Mouse (Mus musculus): Measurements from ENCODE around the gene Tigit. TPM values are rescaled to one million over a fixed set of nuclear protein-coding genes. Genes with fewer than 3 reads are reported as not detected.

Gene Tigit
- polyA plus RNA-seq, 1 experiment, result 0.18 TPM

DNA sequence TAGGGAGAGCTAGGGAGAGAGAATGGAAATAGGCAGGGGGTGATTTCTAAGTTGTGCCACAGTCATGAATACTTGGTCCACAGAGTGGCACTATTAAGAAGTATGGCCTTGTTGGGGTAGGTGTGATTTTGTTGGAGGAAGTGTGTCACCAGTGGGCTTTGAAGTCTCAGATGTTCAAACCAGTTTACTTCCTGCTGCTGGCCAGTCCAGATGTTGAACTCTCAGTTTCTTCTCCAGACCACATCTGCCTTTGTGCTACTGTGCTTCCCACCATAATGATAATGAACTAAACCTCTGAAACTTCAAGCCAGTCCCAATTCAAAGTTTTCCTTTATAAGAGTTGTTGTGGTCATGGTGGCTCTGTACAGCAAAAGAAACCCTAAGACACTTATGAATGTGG, 8.8 kb upstream of the Tigit start:
- Histone ChIP-seq H3K4me1 (ENCODE audit: control insufficient read depth, insufficient read depth, low read length) (no peaks in the 10 kb centered on the region), H3K4me3 (replicated peaks; ENCODE audit: extremely low read depth, low read depth, low read length) (no peak overlapping the region)
- TF ChIP-seq CTCF (IDR thresholded peaks at IDR 0.05; ENCODE audit: insufficient read depth, low read length) (no peak), POLR2A (IDR thresholded peaks at IDR 0.05; ENCODE audit: borderline replicate concordance, extremely low read depth, low read depth, low read length) (no peak)
- DNase-seq, result no peak

DNA sequence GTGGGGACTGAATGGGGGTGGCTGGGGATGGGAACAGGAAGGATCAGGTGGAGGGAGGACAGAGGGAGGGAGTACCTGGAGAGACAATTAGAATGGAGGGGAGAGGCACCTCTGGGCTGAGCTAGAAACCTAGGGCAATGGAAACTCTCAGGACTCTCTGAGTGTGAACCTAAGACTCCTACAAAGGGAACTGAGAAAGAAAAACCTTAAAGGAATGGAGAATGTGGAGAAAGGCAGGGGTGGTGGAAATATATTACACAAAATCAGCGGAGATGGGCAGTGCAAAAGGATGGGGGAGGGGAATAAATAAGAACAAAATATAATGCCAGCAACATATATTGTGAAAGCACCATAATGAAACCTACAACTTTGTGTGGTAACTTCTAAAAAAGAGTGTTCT, 8.0 kb upstream of the Tigit start:
- Histone ChIP-seq H3K4me3 (replicated peaks; ENCODE audit: extremely low read depth, low read depth, low read length) (no peak overlapping the region), H3K4me1 (ENCODE audit: control insufficient read depth, insufficient read depth, low read length) (no peaks in the 10 kb centered on the region)
- no peak for DNase-seq
- 90% methylated on average over 1 of the region's 1 CpGs for WGBS
- no peak for TF ChIP-seq POLR2A (IDR thresholded peaks at IDR 0.05; ENCODE audit: borderline replicate concordance, extremely low read depth, low read depth, low read length)
- no peak for TF ChIP-seq CTCF (IDR thresholded peaks at IDR 0.05; ENCODE audit: insufficient read depth, low read length)

DNA sequence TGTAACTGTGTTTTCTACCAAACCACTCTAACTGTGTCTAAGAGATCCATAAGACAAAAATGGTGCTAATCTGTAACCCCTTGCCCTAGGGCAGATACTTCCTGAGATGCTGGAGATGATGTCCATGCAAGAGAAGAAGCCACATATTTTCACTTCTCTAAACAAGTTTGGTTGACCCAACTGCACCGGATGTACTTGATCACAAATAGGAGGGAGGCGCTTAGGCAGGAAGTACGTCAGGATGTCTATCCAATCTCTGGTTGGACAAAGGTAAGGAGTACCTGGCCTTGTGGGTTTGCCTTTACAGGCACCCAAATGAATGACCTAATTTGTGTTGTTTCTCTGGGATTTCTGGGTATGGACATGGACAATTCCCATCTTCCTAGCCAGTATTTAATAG, 4.3 kb upstream of the Tigit start:
- H3K4me3 ChIP-seq (replicated peaks; ENCODE audit: extremely low read depth, low read depth, low read length), result no peak overlapping the region
- no peak for TF ChIP-seq POLR2A (IDR thresholded peaks at IDR 0.05; ENCODE audit: borderline replicate concordance, extremely low read depth, low read depth, low read length)
- TF ChIP-seq CTCF (IDR thresholded peaks at IDR 0.05; ENCODE audit: insufficient read depth, low read length), result no peak
- WGBS, result 85% methylated on average over 3 of the region's 3 CpGs
- DNase-seq, result no peak
- H3K4me1 ChIP-seq (ENCODE audit: control insufficient read depth, insufficient read depth, low read length), result no peaks in the 10 kb centered on the region

DNA sequence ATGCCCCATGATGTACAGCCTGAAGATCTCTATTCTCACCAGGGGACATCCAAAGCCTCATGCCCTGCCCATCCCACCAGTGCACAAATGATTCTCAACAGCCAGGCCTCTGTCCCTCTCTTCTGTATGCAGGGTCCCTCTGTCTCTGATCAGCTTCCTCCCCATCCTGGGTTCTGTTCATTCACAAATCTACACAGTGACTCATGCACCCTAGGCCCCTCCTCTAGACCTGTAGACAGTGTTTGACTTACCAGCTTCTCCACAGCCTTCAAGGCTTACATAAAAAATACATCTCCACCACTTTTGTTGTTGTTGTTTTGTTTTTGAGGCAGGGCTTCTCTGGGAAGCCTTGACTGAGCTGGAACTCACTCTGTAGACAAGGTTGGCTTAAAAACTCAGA, 915 bp upstream of the Tigit start:
- TF ChIP-seq CTCF (IDR thresholded peaks at IDR 0.05; ENCODE audit: insufficient read depth, low read length), result no peak
- no peak for TF ChIP-seq POLR2A (IDR thresholded peaks at IDR 0.05; ENCODE audit: borderline replicate concordance, extremely low read depth, low read depth, low read length)

DNA sequence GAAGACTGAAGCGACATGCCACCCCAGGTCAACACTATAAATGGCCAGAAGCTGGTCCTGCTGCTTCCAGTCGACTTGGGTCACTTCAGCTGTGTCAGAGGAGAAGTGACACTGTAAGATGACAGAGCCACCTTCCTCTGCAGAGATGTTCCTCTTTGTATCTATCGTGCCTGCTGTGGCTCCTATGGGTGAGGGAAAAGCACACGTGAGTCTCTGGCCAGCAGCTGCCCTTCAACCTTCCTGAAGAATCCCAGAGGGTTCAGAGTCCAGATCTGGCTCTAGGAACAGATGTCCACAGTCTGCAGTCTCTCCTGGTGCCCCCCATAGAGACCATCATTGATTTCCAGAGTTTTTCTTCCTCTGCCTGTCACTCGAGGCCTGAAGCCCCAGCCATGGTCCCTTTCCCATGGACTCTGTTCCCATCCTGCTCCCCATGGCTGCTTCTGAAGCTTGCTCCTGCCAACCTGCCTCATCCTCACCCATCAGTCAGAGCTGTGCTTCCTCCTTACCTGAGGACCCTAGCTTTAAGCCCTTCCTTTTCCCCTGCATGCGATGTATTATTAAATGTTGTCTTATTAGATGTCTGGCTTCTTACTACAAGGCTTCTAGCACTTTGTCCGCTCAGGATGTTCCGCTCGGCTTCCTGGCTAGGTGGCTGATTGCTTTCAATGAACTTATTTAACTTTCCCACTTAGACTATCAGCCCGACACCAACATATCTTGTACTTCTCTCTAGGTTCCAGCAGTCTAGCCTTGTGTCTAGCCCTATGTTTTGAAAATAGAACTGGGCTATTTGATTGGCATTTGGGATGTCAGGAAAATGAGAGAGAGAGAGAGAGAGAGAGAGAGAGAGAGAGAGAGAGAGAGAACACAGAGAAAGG, 1.6 kb downstream of the Tigit start:
- TF ChIP-seq POLR2A (IDR thresholded peaks at IDR 0.05; ENCODE audit: borderline replicate concordance, extremely low read depth, low read depth, low read length) (no peak), CTCF (IDR thresholded peaks at IDR 0.05; ENCODE audit: insufficient read depth, low read length) (no peak)
- Histone ChIP-seq H3K4me1 (ENCODE audit: control insufficient read depth, insufficient read depth, low read length) (no peaks in the 10 kb centered on the region), H3K4me3 (replicated peaks; ENCODE audit: extremely low read depth, low read depth, low read length) (no peak overlapping the region)
- no peak for DNase-seq
- WGBS, result 80% methylated on average over 10 of the region's 10 CpGs

More for the DNA sequence above, 915 bp upstream of the Tigit start:
- no peaks in the 10 kb centered on the region for H3K4me1 ChIP-seq (ENCODE audit: control insufficient read depth, insufficient read depth, low read length)
- no peak for DNase-seq
- no peak overlapping the region for H3K4me3 ChIP-seq (replicated peaks; ENCODE audit: extremely low read depth, low read depth, low read length)

DNA sequence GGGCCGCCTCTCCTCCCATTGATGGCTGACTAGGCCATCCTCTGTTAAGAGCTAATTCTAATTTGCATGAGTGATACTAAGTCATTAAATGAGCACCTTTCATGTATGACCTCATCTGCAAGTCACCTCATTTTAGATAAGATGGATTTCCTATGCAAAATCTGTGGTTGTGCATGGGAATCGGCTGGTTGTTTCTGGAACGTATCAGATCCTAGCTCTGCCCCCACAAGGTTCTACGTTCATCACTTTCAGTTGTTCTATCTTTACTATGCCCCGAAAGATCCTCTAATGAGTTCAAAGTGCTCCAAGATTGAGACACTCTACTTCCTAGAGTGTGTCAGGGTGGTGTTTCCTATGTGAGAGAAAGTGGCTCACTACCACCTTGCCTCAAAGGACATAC, 2.4 kb downstream of the Tigit start:
- TF ChIP-seq CTCF (IDR thresholded peaks at IDR 0.05; ENCODE audit: insufficient read depth, low read length) (no peak), POLR2A (IDR thresholded peaks at IDR 0.05; ENCODE audit: borderline replicate concordance, extremely low read depth, low read depth, low read length) (no peak)
- H3K4me1 ChIP-seq (ENCODE audit: control insufficient read depth, insufficient read depth, low read length), result no peaks in the 10 kb centered on the region
- no peak for DNase-seq
- no peak overlapping the region for H3K4me3 ChIP-seq (replicated peaks; ENCODE audit: extremely low read depth, low read depth, low read length)
- WGBS, result 87% methylated on average over 5 of the region's 5 CpGs

DNA sequence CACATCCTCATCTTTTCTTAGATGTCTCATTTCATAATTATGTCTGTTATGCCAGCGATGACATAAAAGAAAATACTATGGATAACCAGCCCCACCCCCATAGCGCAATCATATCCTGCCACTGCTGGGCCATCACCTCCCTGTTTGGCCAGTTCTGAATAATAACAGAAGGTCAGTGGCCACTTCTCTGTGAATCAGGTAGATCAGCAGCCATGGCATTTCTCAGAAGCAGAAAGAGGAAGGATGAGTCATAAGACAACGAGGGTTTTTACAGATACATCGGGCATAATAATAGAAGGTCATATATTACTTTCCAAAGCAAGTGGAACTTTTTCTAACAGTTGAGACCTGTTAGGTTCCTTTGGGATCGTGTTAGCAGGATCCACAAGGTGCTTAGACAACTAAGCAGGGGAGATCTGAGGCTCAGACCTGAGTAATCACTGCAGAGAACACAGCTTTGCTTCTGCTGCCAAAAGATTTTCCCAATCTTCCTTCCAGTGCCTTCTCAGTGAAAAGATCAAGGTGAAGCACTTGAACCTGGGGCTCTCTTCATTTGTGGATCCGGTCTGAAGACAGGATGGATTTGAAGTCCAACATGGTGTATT, 8.7 kb downstream of the Tigit start:
- H3K4me3 ChIP-seq (replicated peaks; ENCODE audit: extremely low read depth, low read depth, low read length), result no peak overlapping the region
- WGBS, result 68% methylated on average over 6 of the region's 6 CpGs
- TF ChIP-seq POLR2A (IDR thresholded peaks at IDR 0.05; ENCODE audit: borderline replicate concordance, extremely low read depth, low read depth, low read length) (no peak), CTCF (IDR thresholded peaks at IDR 0.05; ENCODE audit: insufficient read depth, low read length) (no peak)
- no peaks in the 10 kb centered on the region for H3K4me1 ChIP-seq (ENCODE audit: control insufficient read depth, insufficient read depth, low read length)
- DNase-seq, result no peak

DNA sequence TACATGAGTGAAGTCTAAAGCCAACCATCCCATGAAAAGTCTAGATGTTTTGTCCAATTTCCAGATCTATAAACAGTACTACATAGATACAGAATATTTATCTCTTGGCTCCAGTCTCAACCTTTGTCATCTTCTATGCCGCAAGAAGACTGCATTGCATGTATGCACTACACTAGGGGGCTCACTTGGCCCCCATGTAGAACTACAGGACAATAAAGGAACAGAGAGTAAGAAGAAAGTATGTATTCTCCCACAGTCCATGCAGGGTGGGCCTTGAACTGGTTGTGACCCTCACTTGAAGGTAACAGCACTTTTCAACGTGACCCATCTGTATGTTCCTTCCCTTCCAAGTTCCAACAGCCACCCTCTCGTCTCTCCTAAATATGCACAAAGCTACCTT, 9.7 kb downstream of the Tigit start:
- 75% methylated on average over 3 of the region's 3 CpGs for WGBS
- no peak for DNase-seq
- Histone ChIP-seq H3K4me1 (ENCODE audit: control insufficient read depth, insufficient read depth, low read length) (no peaks in the 10 kb centered on the region), H3K4me3 (replicated peaks; ENCODE audit: extremely low read depth, low read depth, low read length) (no peak overlapping the region)
- TF ChIP-seq POLR2A (IDR thresholded peaks at IDR 0.05; ENCODE audit: borderline replicate concordance, extremely low read depth, low read depth, low read length) (no peak), CTCF (IDR thresholded peaks at IDR 0.05; ENCODE audit: insufficient read depth, low read length) (no peak)

DNA sequence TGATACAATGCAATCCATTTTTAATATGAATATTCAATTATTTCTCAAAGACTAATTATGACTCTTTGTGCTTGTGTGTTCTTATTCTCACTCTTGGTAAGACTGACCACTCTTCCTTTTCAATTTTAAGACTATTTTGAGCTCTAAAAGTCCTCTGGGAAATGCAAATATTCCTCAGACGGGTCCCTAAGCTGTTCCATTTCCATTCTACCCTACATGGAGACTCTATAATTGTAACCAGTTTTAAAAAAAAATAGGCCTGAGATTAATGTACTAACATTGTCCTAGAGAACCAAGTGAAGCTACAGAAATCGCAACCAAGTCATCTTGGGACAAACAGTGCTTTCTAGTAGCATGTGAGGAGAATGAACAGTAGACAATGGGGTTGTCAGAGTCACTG, 10.7 kb downstream of the Tigit start:
- H3K4me1 ChIP-seq (ENCODE audit: control insufficient read depth, insufficient read depth, low read length), result no peaks in the 10 kb centered on the region
- DNase-seq, result no peak
- H3K4me3 ChIP-seq (replicated peaks; ENCODE audit: extremely low read depth, low read depth, low read length), result no peak overlapping the region
- WGBS, result 74% methylated on average over 2 of the region's 2 CpGs
- TF ChIP-seq CTCF (IDR thresholded peaks at IDR 0.05; ENCODE audit: insufficient read depth, low read length) (no peak), POLR2A (IDR thresholded peaks at IDR 0.05; ENCODE audit: borderline replicate concordance, extremely low read depth, low read depth, low read length) (no peak)

All from lung, adult 2 months (tissue).